Mouse (Mus musculus): ENCODE data around the gene Rap1gap2.

Gene Rap1gap2

GRCm38 (mm10) chr11:74412462-74412861 lies 198.3 kb downstream of the Rap1gap2 start:
- no peak for DNase-seq (ENCODE audit: low read depth, low spot score)

- no peak for DNase-seq (ENCODE audit: low read depth, low spot score)
Measured at GRCm38 (mm10) chr11:74411943-74412342, 198.8 kb downstream of the Rap1gap2 start.

GRCm38 (mm10) chr11:74409757-74410174 lies 200.9 kb downstream of the Rap1gap2 start:
- no peak for DNase-seq (ENCODE audit: low read depth, low spot score)

- DNase-seq (ENCODE audit: low read depth, low spot score) = no peak
Measured at GRCm38 (mm10) chr11:74409447-74409754, 201.3 kb downstream of the Rap1gap2 start.

- DNase-seq (ENCODE audit: low read depth, low spot score) = peak; percentile 15
Measured at GRCm38 (mm10) chr11:74408587-74409446, 201.9 kb downstream of the Rap1gap2 start.

GRCm38 (mm10) chr11:74405201-74405600 lies 205.5 kb downstream of the Rap1gap2 start:
- DNase-seq (ENCODE audit: low read depth, low spot score) = no peak

GRCm38 (mm10) chr11:74404216-74404615 lies 206.5 kb downstream of the Rap1gap2 start:
- DNase-seq (ENCODE audit: low read depth, low spot score) = no peak

GRCm38 (mm10) chr11:74402126-74402525 lies 208.6 kb downstream of the Rap1gap2 start:
- peak; percentile 23 for DNase-seq (ENCODE audit: low read depth, low spot score)

- DNase-seq (ENCODE audit: low read depth, low spot score) = no peak
Measured at GRCm38 (mm10) chr11:74395583-74395982, 215.1 kb downstream of the Rap1gap2 start.

- no peak for DNase-seq (ENCODE audit: low read depth, low spot score)
Measured at GRCm38 (mm10) chr11:74393489-74393888, 217.2 kb downstream of the Rap1gap2 start.

GRCm38 (mm10) chr11:74392903-74393302 lies 217.8 kb downstream of the Rap1gap2 start:
- no peak for DNase-seq (ENCODE audit: low read depth, low spot score)

- DNase-seq (ENCODE audit: low read depth, low spot score) = no peak
Measured at GRCm38 (mm10) chr11:74391899-74392298, 218.8 kb downstream of the Rap1gap2 start.

GRCm38 (mm10) chr11:74387203-74387602 lies 223.5 kb downstream of the Rap1gap2 start:
- no peak for DNase-seq (ENCODE audit: low read depth, low spot score)

GRCm38 (mm10) chr11:74385674-74386073 lies 225.0 kb downstream of the Rap1gap2 start:
- DNase-seq (ENCODE audit: low read depth, low spot score) = no peak

- DNase-seq (ENCODE audit: low read depth, low spot score) = no peak
Measured at GRCm38 (mm10) chr11:74379166-74379873, 231.4 kb downstream of the Rap1gap2 start.

GRCm38 (mm10) chr11:74376847-74377246 lies 233.9 kb downstream of the Rap1gap2 start:
- peak; percentile 64 for DNase-seq (ENCODE audit: low read depth, low spot score)

- peak; percentile 87 for DNase-seq (ENCODE audit: low read depth, low spot score)
Measured at GRCm38 (mm10) chr11:74371393-74372100, 239.2 kb downstream of the Rap1gap2 start.

GRCm38 (mm10) chr11:74361769-74362168 lies 248.9 kb downstream of the Rap1gap2 start, which contains the start of gene Olfr412:
TSS of gene Olfr412 (plus strand) at chr11:74362069.
- no peak for DNase-seq (ENCODE audit: low read depth, low spot score)

- no peak for DNase-seq (ENCODE audit: low read depth, low spot score)
Measured at GRCm38 (mm10) chr11:74352550-74352949, 258.2 kb downstream of the Rap1gap2 start, which contains the start of gene Olfr411. TSS of gene Olfr411 (minus strand) at chr11:74352650.

GRCm38 (mm10) chr11:74337931-74338330 lies 272.8 kb downstream of the Rap1gap2 start, which contains the start of gene Olfr410:
TSS of gene Olfr410 (minus strand) at chr11:74338031.
- DNase-seq (ENCODE audit: low read depth, low spot score) = no peak

Measured in mesoderm, embryonic 11.5 days (tissue).